Mouse (Mus musculus) lung, postnatal 25 days (tissue): ENCODE data around the gene Cbx8.

Source experiments
- DNase-seq: peaks from one replicate; pipeline ENCODE4 v3.0.0; 2022; ENCODE audit warnings: low spot score

The Cbx8 gene

DNA sequence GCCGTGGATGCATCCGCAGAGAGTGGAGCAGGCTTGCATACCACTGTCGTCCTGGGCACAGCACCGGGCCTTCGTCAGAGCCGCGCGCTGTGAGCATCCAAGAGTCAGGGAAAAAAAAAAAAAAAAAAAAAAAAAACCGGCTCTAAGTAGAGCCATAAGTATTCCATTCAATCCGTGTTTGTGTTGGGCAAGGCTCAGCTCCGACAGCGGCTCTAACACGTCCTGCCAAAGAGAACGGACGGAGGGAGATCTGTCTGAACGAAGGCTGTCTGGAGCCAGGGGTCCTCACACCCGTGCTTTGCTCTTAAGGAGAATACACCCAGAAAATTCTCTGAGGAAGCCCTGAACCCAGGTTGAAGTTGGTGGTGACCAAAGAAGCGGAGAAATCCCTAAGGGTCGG is 6.1 kb downstream of the Cbx8 start:
- no peak for DNase-seq

- peak; percentile 87 for DNase-seq
Measured at GRCm38 (mm10) chr11:119033874-119034558, 6.8 kb downstream of the Cbx8 start.

DNA sequence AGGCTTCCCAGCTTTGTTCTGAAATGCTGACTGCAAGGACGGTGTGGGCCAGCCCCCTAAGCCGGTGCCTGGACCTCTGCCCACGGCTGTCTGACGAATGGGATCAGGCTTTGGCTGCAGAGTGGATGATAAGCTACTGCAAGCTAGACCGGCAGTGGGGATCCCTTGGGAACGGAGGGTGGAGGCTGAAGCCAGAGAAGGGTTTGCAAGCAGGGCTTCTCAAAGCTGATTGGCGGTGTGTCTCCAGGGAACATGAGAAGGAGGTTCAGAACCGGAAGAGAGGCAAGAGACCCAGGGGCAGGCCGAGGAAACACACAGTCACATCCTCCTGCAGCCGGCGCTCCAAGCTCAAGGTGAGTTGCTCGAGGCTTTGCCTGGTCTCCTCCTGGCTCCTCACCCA is 14.6 kb downstream of the Cbx8 start:
- DNase-seq = no peak

DNA sequence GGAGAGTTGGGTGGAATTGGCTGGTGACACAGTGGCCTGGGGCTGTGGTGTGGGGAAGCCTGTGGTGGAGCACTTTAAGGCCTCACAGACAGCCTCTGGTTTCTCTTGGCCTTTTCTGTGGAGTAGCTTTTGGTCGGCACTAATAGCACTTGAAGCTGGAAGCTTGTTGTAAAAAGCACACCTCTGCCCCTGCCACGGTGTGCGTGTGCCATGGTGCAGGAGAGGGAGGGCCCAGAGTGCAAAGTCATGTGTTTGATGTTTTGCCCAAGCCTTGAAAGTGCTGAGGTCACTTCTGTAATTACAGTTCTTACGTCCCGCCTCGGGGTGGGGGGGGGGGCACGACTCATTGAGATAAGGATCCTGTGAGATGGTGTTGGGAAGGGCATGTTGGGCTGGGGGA is 16.5 kb downstream of the Cbx8 start:
- DNase-seq = no peak

DNA sequence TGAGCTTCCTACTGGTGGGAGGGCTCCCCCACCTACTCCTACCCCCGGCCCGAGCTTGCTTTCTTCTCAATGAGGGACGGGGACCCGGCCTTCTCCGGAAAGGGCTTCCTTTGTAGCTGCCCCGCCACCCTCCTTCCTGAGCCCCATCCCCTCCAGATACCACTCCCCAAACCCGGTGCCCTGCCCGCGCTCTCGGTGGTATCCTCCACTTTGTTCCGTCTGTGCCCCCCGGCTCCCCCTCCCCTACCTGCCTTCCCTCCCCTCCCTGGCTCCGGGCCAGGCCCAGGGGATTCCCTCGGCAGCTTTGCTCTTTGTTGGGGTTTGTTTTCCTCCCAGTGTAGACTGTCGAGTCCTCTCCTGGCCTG is 17.2 kb downstream of the Cbx8 start:
- no peak for DNase-seq

DNA sequence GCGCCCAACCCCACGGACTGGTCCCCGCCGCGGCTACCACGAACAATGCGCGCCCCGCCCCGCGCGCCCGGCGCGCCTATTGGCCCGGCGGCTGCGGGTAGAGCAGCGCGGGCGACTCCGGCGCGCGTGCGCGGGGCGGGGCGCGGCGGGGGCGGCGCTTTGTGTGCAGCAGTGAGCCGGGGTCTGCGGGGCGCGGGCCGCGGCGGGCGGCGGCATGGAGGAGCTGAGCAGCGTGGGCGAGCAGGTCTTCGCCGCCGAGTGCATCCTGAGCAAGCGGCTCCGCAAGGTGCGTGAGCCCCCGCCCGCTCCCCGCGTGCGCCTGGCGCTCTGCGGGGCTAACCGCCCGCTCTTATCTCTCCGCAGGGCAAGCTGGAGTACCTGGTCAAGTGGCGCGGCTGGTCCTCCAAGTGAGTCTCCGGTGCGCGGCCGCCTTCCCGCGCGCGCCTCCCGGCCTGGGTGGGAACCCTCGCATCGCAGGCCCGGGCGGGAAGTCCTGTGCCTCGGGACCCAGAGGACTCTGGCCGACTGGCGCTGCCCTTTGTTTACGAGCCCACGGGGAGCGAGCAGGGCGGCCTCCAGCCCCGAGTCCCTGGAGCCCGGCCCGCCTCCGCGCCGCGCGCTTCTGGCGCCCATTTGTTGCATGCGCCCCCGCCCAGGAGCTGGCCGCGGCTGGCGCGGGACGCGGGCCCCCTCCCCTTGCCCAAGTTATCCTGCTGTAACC is 17.7 kb downstream of the Cbx8 start, which contains the start of gene Cbx2:
Gene Cbx2, plus strand, starts transcription at position 68 of the 721 bp plus-strand sequence.
- DNase-seq = peak; percentile 85

GRCm38 (mm10) chr11:119022068-119022894 is 18.5 kb downstream of the Cbx8 start:
- DNase-seq = no peak

DNA sequence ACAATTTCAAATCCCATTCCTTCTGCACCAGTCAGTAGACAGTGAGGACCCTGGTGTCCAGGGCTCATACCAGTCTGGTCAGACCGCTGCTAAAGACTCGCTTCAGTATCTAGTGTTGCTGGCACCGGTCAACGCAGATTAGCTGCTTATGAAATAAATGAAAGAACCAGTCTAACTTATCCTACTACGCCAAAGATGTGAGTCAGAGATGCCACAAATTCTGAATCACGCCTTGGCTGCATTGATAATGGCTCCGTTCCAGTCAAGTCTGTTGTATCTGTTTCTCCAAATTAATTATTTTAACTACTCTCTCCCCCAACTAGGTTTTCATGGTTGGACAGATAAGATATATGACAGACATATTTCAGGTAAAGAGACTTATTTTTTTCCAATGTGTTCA is 19.6 kb downstream of the Cbx8 start:
- peak; percentile 22 for DNase-seq

DNA sequence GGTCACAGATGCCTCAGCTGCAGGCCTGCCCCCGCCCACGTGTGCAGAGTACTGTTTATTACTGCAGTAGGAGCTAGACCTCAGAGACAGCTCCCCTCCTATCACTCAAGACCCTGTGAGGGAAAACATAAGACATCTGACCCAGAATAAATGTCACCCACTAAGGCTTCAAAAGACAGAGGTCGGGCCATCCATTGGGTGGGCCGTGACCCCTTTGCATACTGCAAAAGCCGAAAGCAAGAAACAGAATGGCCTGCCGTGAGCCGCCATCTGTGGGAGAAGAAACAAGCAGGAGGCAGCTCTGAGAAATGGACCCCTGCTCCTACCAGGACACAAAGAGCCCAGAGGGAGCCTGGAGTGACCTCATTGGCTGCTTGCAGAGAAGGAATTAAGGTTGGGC is 23.3 kb downstream of the Cbx8 start:
- DNase-seq = no peak

GRCm38 (mm10) chr11:119014455-119014854 is 26.3 kb downstream of the Cbx8 start:
- no peak for DNase-seq

DNA sequence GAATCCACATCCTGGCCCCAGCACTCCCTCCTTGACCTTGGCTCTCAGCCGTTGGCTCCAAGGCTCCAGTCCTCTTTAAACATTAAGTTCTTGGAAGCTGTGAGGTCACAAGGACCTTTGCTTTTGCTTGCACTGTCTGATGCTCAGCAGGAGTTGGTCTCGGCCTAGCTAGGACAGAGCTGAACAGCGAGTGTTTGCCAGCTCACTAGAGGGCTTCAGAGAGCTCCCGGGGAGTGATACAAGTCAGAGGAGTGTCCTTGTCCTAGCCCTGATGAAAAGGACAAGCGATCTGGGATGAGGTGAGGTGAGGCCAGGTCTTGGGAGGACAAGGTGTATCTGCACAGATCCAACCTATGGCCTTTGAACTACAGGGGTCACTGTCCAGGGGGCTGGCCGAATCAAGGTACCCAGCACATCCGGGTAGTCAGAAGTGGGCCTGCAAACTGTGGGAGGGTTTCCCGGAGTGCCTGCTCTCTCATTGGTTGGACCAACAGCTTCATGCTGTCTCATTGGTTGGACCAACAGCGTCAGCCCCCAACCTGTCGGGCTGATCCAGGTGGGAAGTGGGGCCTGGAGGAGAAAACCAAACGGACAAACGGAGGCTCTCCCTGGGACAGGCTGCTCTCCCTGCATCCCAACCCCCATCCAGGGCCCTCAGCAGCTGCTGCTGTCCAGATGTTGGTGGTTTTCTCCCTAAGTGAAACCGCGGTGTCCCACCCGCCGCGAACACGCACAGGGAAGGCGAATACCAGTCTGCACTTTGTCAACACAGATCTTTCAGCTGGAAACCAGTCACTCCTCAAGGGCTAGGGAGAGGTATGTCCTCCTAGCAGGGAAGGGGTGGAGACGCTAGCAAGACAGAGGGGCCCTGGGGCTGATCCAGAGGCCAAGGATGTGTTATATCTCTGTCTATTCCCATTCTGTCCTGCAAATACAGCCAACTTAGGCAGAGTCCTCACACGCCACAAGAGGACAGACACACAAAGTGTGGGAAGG is 33.0 kb downstream of the Cbx8 start:
- peak; percentile 67 for DNase-seq

DNA sequence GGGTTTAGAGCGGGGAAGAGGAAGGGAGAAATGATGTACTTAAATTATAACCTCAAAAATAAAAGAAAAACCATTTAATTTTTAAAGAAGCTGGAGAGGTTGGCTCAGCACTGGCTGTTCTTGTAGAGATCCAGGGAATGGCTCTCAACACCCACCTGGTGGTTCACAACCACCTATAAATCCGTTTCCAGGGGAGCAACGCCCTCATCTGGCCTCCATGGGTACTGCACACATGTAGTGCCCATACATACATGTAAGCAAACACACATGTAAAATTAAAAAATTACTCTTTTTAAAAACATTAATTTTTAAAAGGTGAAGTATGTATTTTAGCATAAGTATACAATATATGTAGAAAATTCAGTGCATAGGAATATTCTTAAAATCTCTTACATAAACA is 34.3 kb downstream of the Cbx8 start:
- DNase-seq = no peak

- no peak for DNase-seq
Measured at GRCm38 (mm10) chr11:119005547-119006275, 35.1 kb downstream of the Cbx8 start.

DNA sequence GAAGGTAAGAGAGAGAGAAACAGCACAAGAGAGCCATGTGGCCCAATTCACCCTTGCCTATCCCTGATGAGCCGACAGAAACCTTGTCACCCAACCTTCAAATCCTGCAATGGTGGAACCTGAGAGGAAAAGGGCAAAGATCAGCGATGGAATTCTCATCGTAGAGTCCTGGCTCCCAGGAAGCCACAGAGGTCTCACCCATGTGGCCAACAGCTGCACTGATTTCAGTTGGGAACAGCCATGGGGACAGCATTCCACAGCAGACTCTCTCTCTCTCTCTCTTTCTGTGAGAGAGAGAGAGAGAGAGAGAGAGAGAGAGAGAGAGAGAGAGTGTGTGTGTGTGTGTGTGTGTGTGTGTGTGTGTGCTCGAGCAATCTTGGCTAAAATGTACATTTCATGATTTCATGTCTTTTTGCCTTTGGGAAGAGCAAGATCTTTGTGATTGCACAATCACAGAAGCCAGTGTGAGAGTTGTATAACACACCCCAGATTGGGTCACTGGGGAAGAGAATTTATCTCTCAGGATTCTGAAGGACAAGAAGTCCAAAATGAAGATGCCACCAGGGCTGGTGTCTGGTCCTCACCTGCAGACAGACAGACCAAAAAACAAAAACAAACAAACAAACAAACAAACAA is 39.2 kb downstream of the Cbx8 start:
- no peak for DNase-seq

- no peak for DNase-seq
Measured at GRCm38 (mm10) chr11:119000877-119001276, 39.9 kb downstream of the Cbx8 start.

- no peak for DNase-seq
Measured at GRCm38 (mm10) chr11:118999361-118999804, 41.4 kb downstream of the Cbx8 start.

- peak; percentile 63 for DNase-seq
Measured at GRCm38 (mm10) chr11:118998540-118999265, 42.1 kb downstream of the Cbx8 start.

- no peak for DNase-seq
Measured at GRCm38 (mm10) chr11:118997182-118997581, 43.6 kb downstream of the Cbx8 start.

- no peak for DNase-seq
Measured at GRCm38 (mm10) chr11:118995448-118995847, 45.3 kb downstream of the Cbx8 start.

GRCm38 (mm10) chr11:118992781-118993180 is 48.0 kb downstream of the Cbx8 start:
- peak; percentile 16 for DNase-seq
